Comparison of ENCODE assay signal across 8 mouse cellular contexts in the genomic region with DNA sequence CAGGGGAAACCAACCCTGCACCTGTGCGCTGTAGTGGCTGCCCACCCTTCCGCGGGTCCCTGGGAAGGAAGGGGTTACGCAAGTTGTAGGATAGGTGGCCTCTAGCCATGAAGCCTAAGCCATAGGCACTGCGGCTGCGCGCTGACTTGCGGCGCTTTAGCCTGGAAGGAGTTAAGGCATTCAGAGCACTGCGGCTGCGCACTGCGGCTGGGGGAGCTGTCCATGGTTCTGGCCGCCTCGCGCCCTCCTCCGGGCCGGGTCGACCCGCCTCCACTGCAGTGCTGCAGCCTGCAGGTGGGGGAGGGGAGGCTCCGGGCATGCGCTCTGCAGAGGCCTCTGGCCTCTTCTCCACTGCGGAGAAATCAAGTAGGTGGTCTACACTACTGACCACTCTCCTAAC. TPM values are rescaled to one million over a fixed set of nuclear protein-coding genes. Genes with fewer than 3 reads are reported as not detected.
DNase-seq lines count a peak whose midpoint lies in the region; ATAC-seq lines count a peak whose summit lies in the region.
"Had no signal": no experiment of that assay in that cellular context is flagged by ENCODE, and none has a peak within 500 bp of the region (broad histone marks: within the 10 kb centered on the region; RNA-seq: fewer than 3 reads in every experiment).

No protein-coding gene starts in this region.

- peaks cover 22% of the 10 kb centered on the region for H3K27me3 ChIP-seq in forebrain, embryonic 11.5 days (ENCODE audit: control insufficient read depth, insufficient read depth, low read length)
- H3K27me3 ChIP-seq in heart, embryonic 13.5 days (replicated peaks) = peaks cover 72% of the 10 kb centered on the region
- peaks cover 53% of the 10 kb centered on the region for H3K27me3 ChIP-seq in liver, embryonic 11.5 days (replicated peaks; ENCODE audit: control insufficient read depth, insufficient read depth, low read length)
- peaks cover 27% of the 10 kb centered on the region for H3K27me3 ChIP-seq in stomach, embryonic 14.5 days (ENCODE audit: control insufficient read depth, insufficient read depth, low read length)

- peaks cover 24% of the 10 kb centered on the region; the same call in 1 of the 2 replicates for H3K4me1 ChIP-seq in forebrain, embryonic 11.5 days (replicated peaks; ENCODE audit: control insufficient read depth, insufficient read depth, low read length)
- peaks cover 19% of the 10 kb centered on the region for H3K4me1 ChIP-seq in heart, embryonic 13.5 days
- peaks cover 3% of the 10 kb centered on the region; the same call in 1 of the 2 replicates for H3K4me1 ChIP-seq in liver, embryonic 11.5 days (replicated peaks; ENCODE audit: control insufficient read depth, insufficient read depth, low read length)
- H3K4me1 ChIP-seq in stomach, embryonic 14.5 days (ENCODE audit: control insufficient read depth, insufficient read depth, low read length) = peaks cover 13% of the 10 kb centered on the region

- no peak overlapping the region for H3K27ac ChIP-seq in forebrain, embryonic 11.5 days (ENCODE audit: low read depth, low read length)
- H3K27ac ChIP-seq in heart, embryonic 13.5 days (replicated peaks) = no peak overlapping the region
- no peak overlapping the region for H3K27ac ChIP-seq in liver, embryonic 11.5 days (ENCODE audit: low read depth, low read length)
- H3K27ac ChIP-seq in stomach, embryonic 14.5 days (ENCODE audit: low read length) = no peak overlapping the region
- H3K27ac ChIP-seq: liver, embryonic 15.5 days had no signal

- under 1% methylated on average over 22 of the region's 22 CpGs for WGBS in forebrain, embryonic 11.5 days
- WGBS in heart, embryonic 13.5 days = under 1% methylated on average over 22 of the region's 22 CpGs
- WGBS in liver, embryonic 11.5 days = 1% methylated on average over 22 of the region's 22 CpGs
- under 1% methylated on average over 22 of the region's 22 CpGs for WGBS in stomach, embryonic 14.5 days

- no peak overlapping the region for H3K9ac ChIP-seq in forebrain, embryonic 11.5 days (ENCODE audit: low read length)
- H3K9ac ChIP-seq in heart, embryonic 13.5 days = no peak overlapping the region
- H3K9ac ChIP-seq in liver, embryonic 11.5 days (ENCODE audit: low read depth, low read length) = no peak overlapping the region
- H3K9ac ChIP-seq in stomach, embryonic 14.5 days (replicated peaks; ENCODE audit: low read depth, low read length) = no peak overlapping the region
- H3K9ac ChIP-seq: liver, embryonic 15.5 days had no signal

- DNase-seq in c-Kit-positive CD71-negative TER-119-negative erythroid progenitor cells, embryonic 14.5 days (ENCODE audit: low read depth) = peak; percentile 54
- peak; percentile 96 for DNase-seq in forebrain, embryonic 11.5 days (ENCODE audit: low spot score)
- peak; percentile 92 for DNase-seq in kidney, postnatal 10 days
- DNase-seq in liver, embryonic 11.5 days (ENCODE audit: low spot score) = peak; percentile 87
- peak; percentile 52 to 78 for DNase-seq in natural killer cell, adult 2 months (ENCODE audit: low spot score in 2 of 2)

- H3K9me3 ChIP-seq in forebrain, embryonic 11.5 days (ENCODE audit: control insufficient read depth, low read length) = no peaks in the 10 kb centered on the region
- no peaks in the 10 kb centered on the region for H3K9me3 ChIP-seq in heart, embryonic 13.5 days
- H3K9me3 ChIP-seq in liver, embryonic 11.5 days (ENCODE audit: control insufficient read depth, low read length) = no peaks in the 10 kb centered on the region
- H3K9me3 ChIP-seq in stomach, embryonic 14.5 days (ENCODE audit: control insufficient read depth, low read depth, low read length) = no peaks in the 10 kb centered on the region
- H3K9me3 ChIP-seq: liver, embryonic 15.5 days had no signal

- H3K36me3 ChIP-seq in forebrain, embryonic 11.5 days (ENCODE audit: control insufficient read depth, insufficient read depth, low read length) = no peaks in the 10 kb centered on the region
- H3K36me3 ChIP-seq in heart, embryonic 13.5 days = no peaks in the 10 kb centered on the region
- H3K36me3 ChIP-seq in liver, embryonic 11.5 days (ENCODE audit: control insufficient read depth, insufficient read depth, low read length) = no peaks in the 10 kb centered on the region
- H3K36me3 ChIP-seq in stomach, embryonic 14.5 days (ENCODE audit: control insufficient read depth, insufficient read depth, low read length) = no peaks in the 10 kb centered on the region
- H3K36me3 ChIP-seq: liver, embryonic 15.5 days had no signal

- peak overlapping the region; percentile 44 for H3K4me2 ChIP-seq in forebrain, embryonic 11.5 days (ENCODE audit: low read depth, low read length, severe bottlenecking)
- peak overlapping the region; percentile 34; the same call in 1 of the 2 replicates for H3K4me2 ChIP-seq in heart, embryonic 13.5 days
- peak overlapping the region; percentile 30; the same call in 1 of the 2 replicates for H3K4me2 ChIP-seq in liver, embryonic 11.5 days
- H3K4me2 ChIP-seq in stomach, embryonic 14.5 days (replicated peaks; ENCODE audit: low read depth, low read length) = no peak overlapping the region; the same call in 1 of the 2 replicates
- H3K4me2 ChIP-seq: liver, embryonic 15.5 days had no signal

- peak; percentile 22 for ATAC-seq in forebrain, embryonic 11.5 days (replicated peaks; ENCODE audit: low FRiP score)
- ATAC-seq in heart, embryonic 13.5 days (ENCODE audit: extremely low read depth, insufficient number of reproducible peaks, low FRiP score, low TSS enrichment) = no peak
- peak; percentile 42 for ATAC-seq in liver, embryonic 11.5 days (replicated peaks; ENCODE audit: low FRiP score)
- ATAC-seq in stomach, embryonic 14.5 days (ENCODE audit: insufficient number of reproducible peaks, insufficient read depth, low FRiP score, low read depth) = peak; percentile 24; the same call in 1 of the 2 replicates

- peak overlapping the region; percentile 17; the same call in 1 of the 2 replicates for H3K4me3 ChIP-seq in forebrain, embryonic 11.5 days (ENCODE audit: low read depth, low read length)
- no peak overlapping the region for H3K4me3 ChIP-seq in heart, embryonic 13.5 days
- no peak overlapping the region for H3K4me3 ChIP-seq in liver, embryonic 11.5 days (ENCODE audit: low read depth, low read length)
- H3K4me3 ChIP-seq in stomach, embryonic 14.5 days (ENCODE audit: low read depth, low read length) = no peak overlapping the region
- H3K4me3 ChIP-seq: liver, embryonic 15.5 days had no signal

RNA-seq across cellular contexts. Expression of a gene that starts 3.3 kb away (rescaled TPM):
- 1.8 and 2.0 TPM in 2 replicates for polyA plus RNA-seq in forebrain, embryonic 11.5 days (2014; fragmentation: Nextera tagmentation; extraction: Ambion mirVana)
- polyA plus RNA-seq in heart, embryonic 13.5 days (2015; fragmentation: Nextera tagmentation; extraction: Ambion mirVana) = 0.05 and 0.17 TPM in 2 replicates
- polyA plus RNA-seq in liver, embryonic 11.5 days (2014; fragmentation: Nextera tagmentation; extraction: Ambion mirVana) = 0.22 and 0.23 TPM in 2 replicates
- polyA plus RNA-seq in stomach, embryonic 14.5 days (2014; fragmentation: Nextera tagmentation; extraction: Ambion mirVana) = 0.39 and 0.57 TPM in 2 replicates

RNA-seq across cellular contexts. Expression of a gene that starts 21.6 kb away (rescaled TPM):
- polyA plus RNA-seq in forebrain, embryonic 11.5 days (2014; fragmentation: Nextera tagmentation; extraction: Ambion mirVana) = 0.68 and 0.92 TPM in 2 replicates
- polyA plus RNA-seq in heart, embryonic 13.5 days (2015; fragmentation: Nextera tagmentation; extraction: Ambion mirVana) = 0.39 and 0.43 TPM in 2 replicates
- polyA plus RNA-seq in liver, embryonic 11.5 days (2014; fragmentation: Nextera tagmentation; extraction: Ambion mirVana) = 1.4 and 2.1 TPM in 2 replicates
- polyA plus RNA-seq in stomach, embryonic 14.5 days (2014; fragmentation: Nextera tagmentation; extraction: Ambion mirVana) = 1.6 and 2.8 TPM in 2 replicates

RNA-seq across cellular contexts. Expression of a gene that starts 40.0 kb away (rescaled TPM):
- polyA plus RNA-seq in forebrain, embryonic 11.5 days (2014; fragmentation: Nextera tagmentation; extraction: Ambion mirVana) = 72.3 and 76.4 TPM in 2 replicates
- polyA plus RNA-seq in heart, embryonic 13.5 days (2015; fragmentation: Nextera tagmentation; extraction: Ambion mirVana) = 53.5 and 58.3 TPM in 2 replicates
- 65.6 and 69.2 TPM in 2 replicates for polyA plus RNA-seq in liver, embryonic 11.5 days (2014; fragmentation: Nextera tagmentation; extraction: Ambion mirVana)
- polyA plus RNA-seq in stomach, embryonic 14.5 days (2014; fragmentation: Nextera tagmentation; extraction: Ambion mirVana) = 63.2 and 66.7 TPM in 2 replicates

RNA-seq across cellular contexts. Expression of a gene that starts 45.1 kb away (rescaled TPM):
- 124 and 133 TPM in 2 replicates for polyA plus RNA-seq in forebrain, embryonic 11.5 days (2014; fragmentation: Nextera tagmentation; extraction: Ambion mirVana)
- 56.1 and 58.7 TPM in 2 replicates for polyA plus RNA-seq in heart, embryonic 13.5 days (2015; fragmentation: Nextera tagmentation; extraction: Ambion mirVana)
- 119 and 128 TPM in 2 replicates for polyA plus RNA-seq in liver, embryonic 11.5 days (2014; fragmentation: Nextera tagmentation; extraction: Ambion mirVana)
- 54.3 and 56.6 TPM in 2 replicates for polyA plus RNA-seq in stomach, embryonic 14.5 days (2014; fragmentation: Nextera tagmentation; extraction: Ambion mirVana)
